Mouse (Mus musculus): ENCODE measurements at regions not wholly inside any gene's neighbourhood (a gene's known extent, or its start where the extent isn't known, plus 50 kb on each side); places are given as distances from the start of the nearest gene placed in this dataset.
"Not testable (repeated sequence)": the region's sequence is repeated elsewhere in the genome, so short reads cannot be mapped to it uniquely, and the experiment has no call there.

DNA sequence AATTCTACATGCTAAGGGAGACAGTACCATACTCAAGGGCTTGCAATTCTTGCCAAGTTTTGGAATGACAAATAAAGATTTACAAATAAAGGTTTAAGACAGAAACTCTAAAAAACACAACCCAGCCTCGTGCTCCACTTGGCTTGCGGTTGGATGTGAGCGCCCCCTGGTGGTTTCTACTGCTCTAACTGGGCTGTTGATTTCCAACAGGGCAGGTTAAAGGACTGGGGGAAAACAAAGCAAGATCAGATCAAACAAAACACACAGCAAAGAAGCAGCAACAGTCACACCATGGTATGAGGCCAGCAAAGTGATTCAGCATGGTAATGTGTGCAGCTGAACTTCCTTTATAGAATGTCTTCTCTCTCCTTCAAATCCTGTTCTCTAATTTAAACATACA, 339.2 kb downstream of the Adam3 start:
- Histone ChIP-seq H3K27ac (ENCODE audit: low read depth, low read length) (no peak overlapping the region), H3K9ac (ENCODE audit: low read depth, low read length) (no peak overlapping the region), H3K36me3 (ENCODE audit: control insufficient read depth, insufficient read depth) (no peaks in the 10 kb centered on the region), H3K4me1 (replicated peaks; ENCODE audit: control insufficient read depth, insufficient read depth, low read length) (no peaks in the 10 kb centered on the region), H3K9me3 (ENCODE audit: control insufficient read depth) (no peaks in the 10 kb centered on the region), H3K4me3 (ENCODE audit: low read depth, low read length) (no peak overlapping the region), H3K4me2 (replicated peaks; ENCODE audit: low read depth) (no peak overlapping the region), H3K27me3 (replicated peaks; ENCODE audit: control insufficient read depth, insufficient read depth, low read length) (no peaks in the 10 kb centered on the region)
- 2% methylated on average over 3 of the region's 3 CpGs for WGBS
- no peak for ATAC-seq
- peak; percentile 94 for TF ChIP-seq CTCF (IDR thresholded peaks at IDR 0.05; ENCODE audit: low read depth)

DNA sequence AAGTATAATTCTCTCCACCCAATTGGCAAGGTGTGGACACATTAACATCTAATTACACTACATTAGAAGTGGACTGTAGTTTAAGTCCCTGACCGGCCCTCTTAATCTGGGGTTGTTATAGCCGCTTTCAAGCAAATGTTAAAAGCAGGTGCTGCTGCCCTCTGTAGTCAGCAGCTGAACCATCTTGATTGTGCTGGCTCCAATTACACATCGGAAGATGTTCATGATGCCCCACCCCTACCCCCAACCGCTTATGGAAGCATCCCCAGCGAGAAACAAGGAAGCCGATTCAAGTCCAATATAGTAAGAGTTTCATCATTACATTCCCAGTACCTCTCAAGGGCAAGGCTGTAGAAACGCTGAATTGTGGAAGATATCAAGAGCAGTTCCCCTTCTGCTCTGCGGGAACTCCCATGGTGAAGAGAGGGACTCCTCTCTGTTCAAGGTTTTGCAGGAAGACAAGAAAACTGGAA, 341.7 kb downstream of the Adam3 start:
- no peaks in the 10 kb centered on the region for H3K36me3 ChIP-seq (ENCODE audit: control insufficient read depth, insufficient read depth)
- H3K9ac ChIP-seq (ENCODE audit: low read depth, low read length): no peak overlapping the region
- no peak overlapping the region for H3K4me3 ChIP-seq (ENCODE audit: low read depth, low read length)
- peak; percentile 45 for TF ChIP-seq CTCF (IDR thresholded peaks at IDR 0.05; ENCODE audit: low read depth)
- WGBS: 53% methylated on average over 8 of the region's 8 CpGs
- ATAC-seq: peak; percentile 45; the same call in 1 of the 2 replicates
- H3K4me1 ChIP-seq (replicated peaks; ENCODE audit: control insufficient read depth, insufficient read depth, low read length): no peaks in the 10 kb centered on the region
- H3K4me2 ChIP-seq (replicated peaks; ENCODE audit: low read depth): no peak overlapping the region
- no peaks in the 10 kb centered on the region for H3K9me3 ChIP-seq (ENCODE audit: control insufficient read depth)
- H3K27ac ChIP-seq (ENCODE audit: low read depth, low read length): no peak overlapping the region
- no peaks in the 10 kb centered on the region for H3K27me3 ChIP-seq (replicated peaks; ENCODE audit: control insufficient read depth, insufficient read depth, low read length)

DNA sequence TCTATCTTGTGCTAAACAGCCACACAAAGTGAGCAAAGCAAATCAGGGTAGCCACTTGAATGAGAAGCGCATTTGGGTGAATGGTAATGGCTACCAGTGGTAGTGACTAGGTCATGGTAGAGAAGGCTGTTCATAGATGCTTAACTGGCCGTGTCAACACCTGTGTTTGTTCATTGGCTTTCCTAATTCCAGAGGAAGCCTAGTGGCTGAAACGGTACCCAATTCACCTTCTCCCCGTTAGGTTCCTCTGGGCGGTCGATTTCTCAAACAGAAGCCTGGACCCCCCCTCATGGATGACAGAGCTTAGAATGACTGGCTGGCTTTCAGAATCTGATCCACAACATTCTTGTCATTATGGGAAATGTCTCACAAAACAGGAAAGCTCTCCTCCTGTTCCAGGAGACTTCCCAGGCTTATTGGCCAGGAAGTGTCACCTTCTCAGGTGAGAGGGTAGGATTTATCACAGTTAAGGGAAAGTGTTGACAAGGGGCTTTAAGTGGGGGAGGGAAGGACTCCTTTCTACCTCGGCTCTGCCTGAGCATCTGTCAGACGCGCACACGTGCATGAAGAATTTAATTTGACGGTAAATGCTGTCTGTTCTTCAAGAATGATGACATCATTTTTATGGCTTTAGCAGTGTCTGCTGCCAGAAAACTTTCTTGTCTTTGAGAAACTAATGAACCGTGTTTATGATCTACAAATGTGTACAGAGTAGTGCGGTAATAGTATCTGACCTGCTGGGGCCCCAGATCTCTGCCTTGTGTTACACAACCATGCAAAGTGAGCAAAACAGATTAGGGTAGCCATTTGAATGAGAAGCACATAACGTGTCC, 342.3 kb downstream of the Adam3 start:
- Histone ChIP-seq H3K27ac (ENCODE audit: low read depth, low read length) (no peak overlapping the region), H3K4me2 (replicated peaks; ENCODE audit: low read depth) (no peak overlapping the region), H3K4me1 (replicated peaks; ENCODE audit: control insufficient read depth, insufficient read depth, low read length) (no peaks in the 10 kb centered on the region), H3K27me3 (replicated peaks; ENCODE audit: control insufficient read depth, insufficient read depth, low read length) (no peaks in the 10 kb centered on the region), H3K9me3 (ENCODE audit: control insufficient read depth) (no peaks in the 10 kb centered on the region), H3K36me3 (ENCODE audit: control insufficient read depth, insufficient read depth) (no peaks in the 10 kb centered on the region), H3K4me3 (ENCODE audit: low read depth, low read length) (no peak overlapping the region), H3K9ac (ENCODE audit: low read depth, low read length) (no peak overlapping the region)
- WGBS: 45% methylated on average over 14 of the region's 14 CpGs
- TF ChIP-seq CTCF (IDR thresholded peaks at IDR 0.05; ENCODE audit: low read depth): no peak
- peak; percentile 75 for ATAC-seq

DNA sequence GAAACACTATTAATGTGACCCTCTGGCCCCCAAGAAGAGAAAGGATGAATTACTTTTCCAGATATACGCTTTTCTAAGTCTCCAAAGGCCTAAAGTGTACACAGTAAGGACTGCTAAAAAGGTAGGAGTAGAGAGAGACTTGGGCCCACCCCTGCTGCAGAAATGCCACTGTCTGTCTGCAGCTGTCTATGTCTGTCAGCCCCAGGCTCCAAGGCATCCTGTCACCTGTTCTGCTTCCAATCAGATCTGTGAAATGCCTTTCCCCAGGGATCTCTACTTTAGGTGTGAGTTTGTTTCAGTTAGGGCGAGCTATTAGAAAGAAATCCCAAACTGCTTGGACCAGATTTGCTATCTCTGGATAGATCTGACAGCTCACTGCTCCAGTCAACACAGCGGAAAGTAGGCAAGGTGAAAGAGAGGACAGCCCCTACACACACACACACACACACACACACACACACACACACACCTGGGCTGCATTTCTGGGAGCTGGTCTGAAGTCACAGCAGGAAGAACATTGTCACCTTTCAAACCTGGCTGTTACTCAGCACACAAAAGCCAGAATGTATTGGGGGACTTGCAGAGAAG, 343.9 kb downstream of the Adam3 start:
- no peak for TF ChIP-seq CTCF (IDR thresholded peaks at IDR 0.05; ENCODE audit: low read depth)
- H3K27ac ChIP-seq (ENCODE audit: low read depth, low read length): no peak overlapping the region
- H3K9ac ChIP-seq (ENCODE audit: low read depth, low read length): no peak overlapping the region
- no peaks in the 10 kb centered on the region for H3K4me1 ChIP-seq (replicated peaks; ENCODE audit: control insufficient read depth, insufficient read depth, low read length)
- no peaks in the 10 kb centered on the region for H3K9me3 ChIP-seq (ENCODE audit: control insufficient read depth)
- H3K36me3 ChIP-seq (ENCODE audit: control insufficient read depth, insufficient read depth): no peaks in the 10 kb centered on the region
- no peaks in the 10 kb centered on the region for H3K27me3 ChIP-seq (replicated peaks; ENCODE audit: control insufficient read depth, insufficient read depth, low read length)
- ATAC-seq: no peak
- H3K4me2 ChIP-seq (replicated peaks; ENCODE audit: low read depth): no peak overlapping the region
- WGBS: 83% methylated on average over 3 of the region's 3 CpGs
- H3K4me3 ChIP-seq (ENCODE audit: low read depth, low read length): no peak overlapping the region

DNA sequence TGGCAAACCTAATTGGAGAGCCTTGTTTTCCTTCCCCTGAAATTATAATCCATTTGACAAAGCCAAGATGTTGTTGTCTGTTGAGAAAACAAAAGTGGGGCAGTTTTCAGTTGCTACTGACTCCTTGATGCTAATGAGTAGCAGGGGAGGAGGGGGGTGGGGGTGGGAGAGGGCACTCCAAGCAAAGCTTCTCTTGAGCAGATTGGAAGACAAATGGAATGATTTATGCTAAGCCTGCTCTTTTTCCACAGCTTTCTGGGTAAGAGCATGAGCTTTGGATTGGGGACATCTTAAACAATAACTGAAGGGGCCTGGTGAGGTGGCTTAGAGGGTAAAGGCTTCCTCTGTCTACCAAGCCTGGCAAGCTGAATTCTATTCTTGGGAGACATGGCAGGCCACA, 347.6 kb downstream of the Adam3 start:
- H3K4me1 ChIP-seq (replicated peaks; ENCODE audit: control insufficient read depth, insufficient read depth, low read length): no peaks in the 10 kb centered on the region
- H3K9me3 ChIP-seq (ENCODE audit: control insufficient read depth): no peaks in the 10 kb centered on the region
- H3K4me3 ChIP-seq (ENCODE audit: low read depth, low read length): no peak overlapping the region
- TF ChIP-seq CTCF (IDR thresholded peaks at IDR 0.05; ENCODE audit: low read depth): no peak
- no peak overlapping the region for H3K27ac ChIP-seq (ENCODE audit: low read depth, low read length)
- H3K27me3 ChIP-seq (replicated peaks; ENCODE audit: control insufficient read depth, insufficient read depth, low read length): no peaks in the 10 kb centered on the region
- H3K4me2 ChIP-seq (replicated peaks; ENCODE audit: low read depth): no peak overlapping the region
- no peak overlapping the region for H3K9ac ChIP-seq (ENCODE audit: low read depth, low read length)
- H3K36me3 ChIP-seq (ENCODE audit: control insufficient read depth, insufficient read depth): no peaks in the 10 kb centered on the region
- ATAC-seq: no peak

DNA sequence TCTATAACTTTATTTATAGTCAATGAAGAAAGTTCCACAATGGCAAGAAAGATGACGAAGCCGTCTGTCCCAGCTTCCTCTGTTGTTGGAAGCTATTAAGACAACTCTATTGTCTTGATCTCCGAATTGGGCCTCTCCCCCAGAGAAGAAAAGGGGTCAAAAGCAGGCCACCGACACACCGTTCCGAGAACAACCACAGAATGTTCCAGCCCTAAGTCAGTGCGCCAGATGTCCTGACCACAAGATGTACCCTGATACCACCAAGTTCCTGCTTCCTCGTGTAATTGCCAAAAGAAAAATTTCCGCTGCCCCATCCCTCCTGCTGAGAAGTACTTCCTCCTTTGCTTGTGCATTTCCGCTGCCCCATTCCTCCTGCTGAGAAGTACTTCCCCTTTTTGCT, 348.8 kb downstream of the Adam3 start:
- H3K27me3 ChIP-seq (replicated peaks; ENCODE audit: control insufficient read depth, insufficient read depth, low read length); H3K36me3 ChIP-seq (ENCODE audit: control insufficient read depth, insufficient read depth); H3K4me3 ChIP-seq (ENCODE audit: low read depth, low read length); H3K4me1 ChIP-seq (replicated peaks; ENCODE audit: control insufficient read depth, insufficient read depth, low read length); H3K9ac ChIP-seq (ENCODE audit: low read depth, low read length); H3K9me3 ChIP-seq (ENCODE audit: control insufficient read depth); ATAC-seq; H3K27ac ChIP-seq (ENCODE audit: low read depth, low read length); H3K4me2 ChIP-seq (replicated peaks; ENCODE audit: low read depth): not testable (repeated sequence)
- WGBS: 87% methylated on average over 10 of the region's 10 CpGs
